8 mouse cellular contexts compared by ENCODE assay signal in genomic region chr19:46690387-46690786, GRCm38 (mm10). TPM values are rescaled to one million over a fixed set of nuclear protein-coding genes. Genes with fewer than 3 reads are reported as not detected.
A peak's percentile ranks its signal among the peaks of the same experiment; 100 is the strongest.
DNase-seq lines count a peak whose midpoint lies in the region; ATAC-seq and TF ChIP-seq lines count a peak whose summit lies in the region.

No protein-coding gene starts in this region.

- TF ChIP-seq POLR2A in MEL (IDR thresholded peaks at IDR 0.05; ENCODE audit: control insufficient read depth in 1 of 2, insufficient read depth in 1 of 2, low read depth in 1 of 2, low read length in 2 of 2, poor library complexity in 1 of 2): no peak

- no peak for TF ChIP-seq RAD21 in MEL (IDR thresholded peaks at IDR 0.05; ENCODE audit: low read depth, low read length)

- 69% methylated on average over 11 of the region's 11 CpGs for WGBS in heart, embryonic 16.5 days
- WGBS in hindbrain, embryonic 11.5 days: 82% methylated on average over 11 of the region's 11 CpGs
- WGBS in midbrain, embryonic 12.5 days: 77% methylated on average over 11 of the region's 11 CpGs

- H3K9me3 ChIP-seq in heart, embryonic 16.5 days (replicated peaks; ENCODE audit: control insufficient read depth, low read length): no peaks in the 10 kb centered on the region
- no peaks in the 10 kb centered on the region for H3K9me3 ChIP-seq in MEL (replicated peaks; ENCODE audit: insufficient read depth, low read length)
- no peaks in the 10 kb centered on the region for H3K9me3 ChIP-seq in hindbrain, embryonic 11.5 days (ENCODE audit: control insufficient read depth, low read length)
- H3K9me3 ChIP-seq in midbrain, embryonic 12.5 days: no peaks in the 10 kb centered on the region

- peak overlapping the region; percentile 70 for H3K4me3 ChIP-seq in heart, embryonic 16.5 days (ENCODE audit: low read length)
- peak overlapping the region; percentile 71 to 93 for H3K4me3 ChIP-seq in MEL (ENCODE audit: control insufficient read depth in 1 of 2, insufficient read depth in 1 of 2, low read depth in 2 of 2, low read length in 2 of 2)
- H3K4me3 ChIP-seq in hindbrain, embryonic 11.5 days (ENCODE audit: low read depth, low read length): peak overlapping the region; percentile 71
- H3K4me3 ChIP-seq in midbrain, embryonic 12.5 days: peak overlapping the region; percentile 66

- no peak for TF ChIP-seq EP300 in MEL (IDR thresholded peaks at IDR 0.05; ENCODE audit: low read depth in 1 of 2, low read length in 2 of 2)

- no peak for TF ChIP-seq CTCF in MEL (IDR thresholded peaks at IDR 0.05 in 2 of 3, conservative IDR thresholded peaks at IDR 0.05 in 1 of 3; ENCODE audit: control insufficient read depth in 1 of 3, insufficient read depth in 1 of 3, low read depth in 2 of 3, low read length in 3 of 3, poor library complexity in 1 of 3, severe bottlenecking in 1 of 3)

- intact Hi-C loops in heart, postnatal 14 days (cut with DNase I): loop anchor here (2.0 kb wide), 1 partner anchor 16 kb away; the partner anchor contains the start of gene As3mt

- no peak for DNase-seq in heart, postnatal 14 days
- DNase-seq in MEL (ENCODE audit: low read depth, low spot score): no peak
- DNase-seq in hindbrain, embryonic 11.5 days (ENCODE audit: low spot score): peak; percentile 27
- DNase-seq in layer of hippocampus, adult 8-10 months (ENCODE audit: low spot score in 2 of 2): no peak
- no peak for DNase-seq in layer of hippocampus, adult 18-20 months (ENCODE audit: low spot score in 2 of 2)
- DNase-seq in layer of hippocampus, adult 9-11 months: no peak

- no peak for ATAC-seq in heart, embryonic 16.5 days (replicated peaks; ENCODE audit: extremely low read depth, insufficient read depth, low FRiP score)
- peak; percentile 45 for ATAC-seq in hindbrain, embryonic 11.5 days (ENCODE audit: low FRiP score)
- ATAC-seq in midbrain, embryonic 12.5 days (ENCODE audit: low FRiP score, low read depth): 0 out of 2 replicates have a peak, but pooled peaks have one; percentile 35

- H3K79me2 ChIP-seq in MEL (ENCODE audit: control insufficient read depth, insufficient read depth, low read length, poor library complexity): peaks cover 5% of the 10 kb centered on the region

- H3K4me1 ChIP-seq in heart, embryonic 16.5 days (ENCODE audit: control insufficient read depth, insufficient read depth, low read length): peaks cover 11% of the 10 kb centered on the region
- H3K4me1 ChIP-seq in MEL (ENCODE audit: control insufficient read depth in 1 of 2, insufficient read depth in 2 of 2, low read length in 2 of 2): peaks cover 9 to 29% of the 10 kb centered on the region in 2 experiments
- no peaks in the 10 kb centered on the region for H3K4me1 ChIP-seq in hindbrain, embryonic 11.5 days (replicated peaks; ENCODE audit: control insufficient read depth, insufficient read depth, low read length)
- H3K4me1 ChIP-seq in midbrain, embryonic 12.5 days: peaks cover 7% of the 10 kb centered on the region

- no peak overlapping the region; the same call in 1 of the 2 replicates for H3K27ac ChIP-seq in heart, embryonic 16.5 days (ENCODE audit: low read length)
- peak overlapping the region; percentile 50 for H3K27ac ChIP-seq in MEL (ENCODE audit: control insufficient read depth, low read depth, low read length)
- H3K27ac ChIP-seq in hindbrain, embryonic 11.5 days (ENCODE audit: low read depth, low read length): no peak overlapping the region
- H3K27ac ChIP-seq in midbrain, embryonic 12.5 days (replicated peaks): peak overlapping the region; percentile 73; the same call in 1 of the 2 replicates

- peak overlapping the region; percentile 78 for H3K4me2 ChIP-seq in heart, embryonic 16.5 days (ENCODE audit: low read depth, low read length)
- H3K4me2 ChIP-seq in hindbrain, embryonic 11.5 days (replicated peaks; ENCODE audit: low read depth, low read length): peak overlapping the region; percentile 52
- peak overlapping the region; percentile 52 for H3K4me2 ChIP-seq in midbrain, embryonic 12.5 days (replicated peaks)

- H3K9ac ChIP-seq in heart, embryonic 16.5 days (ENCODE audit: low read length): peak overlapping the region; percentile 83
- H3K9ac ChIP-seq in MEL (ENCODE audit: control insufficient read depth, low read depth, low read length, poor library complexity, severe bottlenecking): peak overlapping the region; percentile 57
- peak overlapping the region; percentile 86 for H3K9ac ChIP-seq in hindbrain, embryonic 11.5 days (ENCODE audit: low read depth, low read length)
- peak overlapping the region; percentile 74 for H3K9ac ChIP-seq in midbrain, embryonic 12.5 days (replicated peaks)

- no peaks in the 10 kb centered on the region for H3K27me3 ChIP-seq in heart, embryonic 16.5 days (ENCODE audit: control insufficient read depth, insufficient read depth, low read length)
- no peaks in the 10 kb centered on the region for H3K27me3 ChIP-seq in MEL (ENCODE audit: control insufficient read depth in 1 of 2, insufficient read depth in 2 of 2, low read length in 2 of 2)
- H3K27me3 ChIP-seq in hindbrain, embryonic 11.5 days (ENCODE audit: control insufficient read depth, insufficient read depth, low read length): no peaks in the 10 kb centered on the region
- no peaks in the 10 kb centered on the region for H3K27me3 ChIP-seq in midbrain, embryonic 12.5 days

- H3K36me3 ChIP-seq in heart, embryonic 16.5 days (ENCODE audit: control insufficient read depth, insufficient read depth): no peaks in the 10 kb centered on the region
- peaks cover 0 to 21% of the 10 kb centered on the region in 2 experiments; a peak in 2 of 4 replicates for H3K36me3 ChIP-seq in MEL (ENCODE audit: control insufficient read depth in 1 of 2, insufficient read depth in 2 of 2, low read length in 2 of 2)
- no peaks in the 10 kb centered on the region for H3K36me3 ChIP-seq in hindbrain, embryonic 11.5 days (ENCODE audit: control insufficient read depth, insufficient read depth, low read length)
- H3K36me3 ChIP-seq in midbrain, embryonic 12.5 days: peaks cover 5% of the 10 kb centered on the region

TF ChIP-seq in MEL, 35 proteins besides CTCF, POLR2A, EP300 and RAD21:
- TF ChIP-seq ZNF384 (IDR thresholded peaks at IDR 0.05; ENCODE audit: low read depth, low read length) (no peak; the same call in 1 of the 2 replicates), MXI1 (IDR thresholded peaks at IDR 0.05; ENCODE audit: low read depth, low read length) (0 out of 2 replicates have a peak, but pooled peaks have one; percentile 2)

RNA-seq across cellular contexts. Expression of gene Borcs7, which starts 0.7 kb away (rescaled TPM):
- 13.7 and 14.9 TPM in 2 replicates for polyA plus RNA-seq in heart, embryonic 16.5 days (2015; fragmentation: Nextera tagmentation; extraction: Ambion mirVana)
- 1 to 10 TPM; 8.7 to 9.6 TPM for total RNA-seq in heart, postnatal 14 days (2021)
- 4.1 and 5.1 TPM in 2 replicates for total RNA-seq in MEL (2012; rRNA removed)
- polyA plus RNA-seq in MEL (2012; ENCODE audit: insufficient read depth in 1 of 2, insufficient read length in 2 of 2, low read depth in 1 of 2, low replicate concordance in 2 of 2, missing spikeins in 1 of 2): 10 to 100 TPM in 1 of 2 experiments, not detected in 1; 11.1 TPM
- 14.2 and 14.9 TPM in 2 replicates for polyA plus RNA-seq in hindbrain, embryonic 11.5 days (2014; fragmentation: Nextera tagmentation; extraction: Ambion mirVana)
- 17.2 and 17.3 TPM in 2 replicates for polyA plus RNA-seq in midbrain, embryonic 12.5 days (2016; fragmentation: Nextera tagmentation; extraction: Ambion mirVana)
- 10 to 100 TPM; 20.2 to 22.6 (median 21.2) TPM for total RNA-seq in layer of hippocampus, adult 8-10 months (2022)
- 10 to 100 TPM; 19.1 to 21.2 TPM for total RNA-seq in layer of hippocampus, adult 18-20 months (2021)

RNA-seq across cellular contexts. Expression of gene As3mt, which starts 16.9 kb away (rescaled TPM):
- polyA plus RNA-seq in heart, embryonic 16.5 days (2015; fragmentation: Nextera tagmentation; extraction: Ambion mirVana): 46.7 and 52.1 TPM in 2 replicates
- 10 to 100 TPM; 73.6 to 79.9 TPM for total RNA-seq in heart, postnatal 14 days (2021)
- 17.0 and 22.8 TPM in 2 replicates for total RNA-seq in MEL (2012; rRNA removed)
- 10 to 100 TPM in 1 of 2 experiments, not detected in 1; 52.2 TPM for polyA plus RNA-seq in MEL (2012; ENCODE audit: insufficient read depth in 1 of 2, insufficient read length in 2 of 2, low read depth in 1 of 2, low replicate concordance in 2 of 2, missing spikeins in 1 of 2)
- 30.2 and 31.6 TPM in 2 replicates for polyA plus RNA-seq in hindbrain, embryonic 11.5 days (2014; fragmentation: Nextera tagmentation; extraction: Ambion mirVana)
- 27.0 and 29.9 TPM in 2 replicates for polyA plus RNA-seq in midbrain, embryonic 12.5 days (2016; fragmentation: Nextera tagmentation; extraction: Ambion mirVana)
- total RNA-seq in layer of hippocampus, adult 8-10 months (2022): 10 to 100 TPM; 25.3 to 33.0 (median 29.8) TPM
- 10 to 100 TPM; 25.7 to 28.1 TPM for total RNA-seq in layer of hippocampus, adult 18-20 months (2021)

RNA-seq across cellular contexts. Expression of gene Cyp17a1, which starts 17.4 kb away (rescaled TPM):
- polyA plus RNA-seq in heart, embryonic 16.5 days (2015; fragmentation: Nextera tagmentation; extraction: Ambion mirVana): 1.00 and 1.7 TPM in 2 replicates
- not detected for total RNA-seq in heart, postnatal 14 days (2021)
- not detected in 2 replicates for total RNA-seq in MEL (2012; rRNA removed)
- not detected for polyA plus RNA-seq in MEL (2012; ENCODE audit: insufficient read depth in 1 of 2, insufficient read length in 2 of 2, low read depth in 1 of 2, low replicate concordance in 2 of 2, missing spikeins in 1 of 2)
- 0.29 TPM in 1 of 2 replicates, not detected in the other for polyA plus RNA-seq in hindbrain, embryonic 11.5 days (2014; fragmentation: Nextera tagmentation; extraction: Ambion mirVana)
- polyA plus RNA-seq in midbrain, embryonic 12.5 days (2016; fragmentation: Nextera tagmentation; extraction: Ambion mirVana): not detected in 2 replicates
- total RNA-seq in layer of hippocampus, adult 8-10 months (2022): not detected
- total RNA-seq in layer of hippocampus, adult 18-20 months (2021): not detected

Comparison
In these comparisons a context has a peak if more than half of its experiments do, and no peak if none do; other contexts are left out.
1. H3K27ac ChIP-seq: peak in MEL (single experiment) and midbrain, embryonic 12.5 days (single experiment); none in heart, embryonic 16.5 days (single experiment) and hindbrain, embryonic 11.5 days (single experiment).
2. Peak in every context shown above with its lines, with median percentiles within 50 percentile points of each other: H3K4me2 ChIP-seq, H3K4me3 ChIP-seq and H3K9ac ChIP-seq.